Mouse (Mus musculus) CH12.LX (cell line): ENCODE data around the gene Utp11. TPM values are rescaled to one million over a fixed set of nuclear protein-coding genes. Genes with fewer than 3 reads are reported as not detected.

Experiments used
- DNase-seq: peaks from one replicate; pipeline ENCODE4 v3.0.0-alpha.2; 2013; ENCODE audit errors: extremely low read depth
- H3K27ac ChIP-seq: 2 replicates; pipeline ENCODE4 v1.5.1; 2012; ENCODE audit warnings: low read depth, mild to moderate bottlenecking, control low read depth, moderate library complexity; ENCODE audit not compliant: insufficient read depth
- H3K27me3 ChIP-seq: replicated peaks from 2 replicates; pipeline ENCODE3; 2012; ENCODE audit warnings: inconsistent platforms
- H3K36me3 ChIP-seq, 2 experiments: replicated peaks in 1 of 2; 2 replicates each; pipeline versions ENCODE3 to v1.6.1; 2012; ENCODE audit warnings: inconsistent platforms in 1 of 2, low read length in 1 of 2, mild to moderate bottlenecking in 1 of 2, mixed read lengths in 1 of 2, moderate library complexity in 1 of 2; ENCODE audit not compliant: control insufficient read depth in 1 of 2, insufficient read depth in 1 of 2
- H3K4me1 ChIP-seq, 2 experiments: 2 replicates each; pipeline ENCODE4 v1.6.1; 2012; ENCODE audit warnings: inconsistent platforms in 1 of 2, moderate library complexity in 1 of 2; ENCODE audit not compliant: insufficient read depth in 2 of 2, control insufficient read depth in 1 of 2
- H3K4me2 ChIP-seq: 2 replicates; pipeline ENCODE4 v1.6.1; 2012; ENCODE audit warnings: low read depth, mild to moderate bottlenecking, control low read depth; ENCODE audit not compliant: poor library complexity, insufficient read depth, severe bottlenecking
- H3K4me3 ChIP-seq, 3 experiments: fragments of 150-350 bp in 1 of 3; sonication (generic) in 1 of 3; replicated peaks in 1 of 3; 2 replicates each; pipeline versions ENCODE3 to v1.5.1; 2011 to 2012; ENCODE audit warnings: low read depth in 2 of 3, low read length in 2 of 3, mild to moderate bottlenecking in 2 of 3, moderate library complexity in 2 of 3, control low read depth in 1 of 3, improper control_type of control experiment in 1 of 3, inconsistent platforms in 1 of 3, mixed read lengths in 1 of 3; ENCODE audit not compliant: poor library complexity in 1 of 3
- H3K79me2 ChIP-seq: replicated peaks from 2 replicates; pipeline ENCODE4 v1.6.1; 2012; ENCODE audit warnings: mild to moderate bottlenecking, moderate library complexity; ENCODE audit not compliant: control insufficient read depth, poor library complexity, insufficient read depth, severe bottlenecking; ENCODE audit errors: extremely low read depth
- H3K9ac ChIP-seq: 2 replicates; pipeline ENCODE4 v1.6.1; 2012; ENCODE audit warnings: low read depth, mild to moderate bottlenecking, control low read depth, moderate library complexity; ENCODE audit not compliant: insufficient read depth
- H3K9me3 ChIP-seq: replicated peaks from 2 replicates; pipeline ENCODE3; 2012; ENCODE audit warnings: low read length, inconsistent platforms, mixed read lengths
- CHD1 ChIP-seq: IDR thresholded peaks from 2 replicates; pipeline ENCODE4 v1.6.1; 2012; ENCODE audit warnings: low read depth, low read length, improper control_type of control experiment, inconsistent platforms
- CHD2 ChIP-seq: IDR thresholded peaks from 2 replicates; pipeline ENCODE4 v1.6.1; 2011; ENCODE audit warnings: low read length, improper control_type of control experiment
- E2F4 ChIP-seq: IDR thresholded peaks from 2 replicates; pipeline ENCODE4 v1.6.1; 2011; ENCODE audit warnings: low read depth, low read length, improper control_type of control experiment; ENCODE audit not compliant: insufficient replicate concordance
- ELF1 ChIP-seq: IDR thresholded peaks from 2 replicates; pipeline ENCODE4 v1.6.1; 2014; ENCODE audit warnings: low read depth, mild to moderate bottlenecking, inconsistent platforms, low read length, improper control_type of control experiment
- EP300 ChIP-seq: IDR thresholded peaks from 2 replicates; pipeline ENCODE4 v1.6.1; 2011; ENCODE audit warnings: low read length, improper control_type of control experiment
- HCFC1 ChIP-seq: IDR thresholded peaks from 2 replicates; pipeline ENCODE4 v1.6.1; 2012; ENCODE audit warnings: low read depth, mild to moderate bottlenecking, inconsistent platforms, low read length, improper control_type of control experiment
- IRF4 ChIP-seq: IDR thresholded peaks from 2 replicates; pipeline ENCODE4 v1.6.1; 2014; ENCODE audit warnings: low read depth, mild to moderate bottlenecking, inconsistent platforms, low read length, improper control_type of control experiment
- KAT2A ChIP-seq: IDR thresholded peaks from 2 replicates; pipeline ENCODE4 v1.6.1; 2012; ENCODE audit warnings: low read length, improper control_type of control experiment, inconsistent platforms; ENCODE audit not compliant: insufficient replicate concordance
- MAX ChIP-seq: IDR thresholded peaks from 2 replicates; pipeline ENCODE4 v1.6.1; 2011; ENCODE audit warnings: low read length, improper control_type of control experiment
- MEF2A ChIP-seq: IDR thresholded peaks from 2 replicates; pipeline ENCODE4 v1.6.1; 2014; ENCODE audit warnings: low read depth, mild to moderate bottlenecking, inconsistent platforms, low read length, improper control_type of control experiment, borderline replicate concordance
- MXI1 ChIP-seq: IDR thresholded peaks from 2 replicates; pipeline ENCODE4 v1.6.1; 2011; ENCODE audit warnings: mild to moderate bottlenecking, low read depth, low read length, improper control_type of control experiment
- MYC ChIP-seq: IDR thresholded peaks from 2 replicates; pipeline ENCODE4 v1.6.1; 2011; ENCODE audit warnings: low read depth, mild to moderate bottlenecking, improper control_type of control experiment, low read length
- NELFE ChIP-seq: IDR thresholded peaks from 2 replicates; pipeline ENCODE4 v1.6.1; 2011; ENCODE audit warnings: low read depth, low read length, improper control_type of control experiment
- NRF1 ChIP-seq: IDR thresholded peaks from 2 replicates; pipeline ENCODE4 v1.6.1; 2014; ENCODE audit warnings: low read depth, mild to moderate bottlenecking, inconsistent platforms, low read length, improper control_type of control experiment, moderate library complexity
- PAX5 ChIP-seq: IDR thresholded peaks from 2 replicates; pipeline ENCODE4 v1.6.1; 2012; ENCODE audit warnings: low read length, inconsistent platforms, mixed read lengths
- POLR2A ChIP-seq: IDR thresholded peaks from 2 replicates; pipeline ENCODE4 v1.6.1; 2011; ENCODE audit warnings: low read depth, mild to moderate bottlenecking, improper control_type of control experiment, low read length
- POLR2AphosphoS2 ChIP-seq: IDR thresholded peaks from 2 replicates; pipeline ENCODE4 v1.6.1; 2011; ENCODE audit warnings: low read depth, low read length, improper control_type of control experiment
- RAD21 ChIP-seq: IDR thresholded peaks from 2 replicates; pipeline ENCODE4 v1.6.1; 2011; ENCODE audit warnings: low read depth, mild to moderate bottlenecking, low read length, improper control_type of control experiment, moderate library complexity
- RCOR1 ChIP-seq: conservative IDR thresholded peaks from 2 replicates; pipeline ENCODE4 v1.6.1; 2012; ENCODE audit warnings: low read depth, mild to moderate bottlenecking, inconsistent platforms, low read length, improper control_type of control experiment
- SMC3 ChIP-seq: IDR thresholded peaks from 2 replicates; pipeline ENCODE4 v1.6.1; 2011; ENCODE audit warnings: low read depth, low read length, improper control_type of control experiment
- USF1 ChIP-seq: IDR thresholded peaks from 2 replicates; pipeline ENCODE4 v1.6.1; 2014; ENCODE audit warnings: low read depth, mild to moderate bottlenecking, inconsistent platforms, low read length, improper control_type of control experiment
- USF2 ChIP-seq: conservative IDR thresholded peaks from 2 replicates; pipeline ENCODE4 v1.6.1; 2011; ENCODE audit warnings: low read depth, low read length, improper control_type of control experiment
- ZC3H11A ChIP-seq: IDR thresholded peaks from 2 replicates; pipeline ENCODE4 v1.6.1; 2012; ENCODE audit warnings: low read depth, mild to moderate bottlenecking, inconsistent platforms, low read length, improper control_type of control experiment
- ZKSCAN1 ChIP-seq: IDR thresholded peaks from 2 replicates; pipeline ENCODE4 v1.6.1; 2012; ENCODE audit warnings: low read depth, inconsistent platforms, low read length, improper control_type of control experiment, borderline replicate concordance
- ZMIZ1 ChIP-seq: IDR thresholded peaks from 2 replicates; pipeline ENCODE4 v1.6.1; 2012; ENCODE audit warnings: low read depth, mild to moderate bottlenecking, inconsistent platforms, low read length, improper control_type of control experiment
- ZNF384 ChIP-seq: IDR thresholded peaks from 2 replicates; pipeline ENCODE4 v1.6.1; 2012; ENCODE audit warnings: low read depth, low read length, improper control_type of control experiment, inconsistent platforms
- dilution Hi-C: fragments of 300-500 bp; cut with MboI; formaldehyde crosslinking; loops from 2 replicates; pipeline ENCODE4 v1.14.3; 2020; ENCODE audit warnings: low sequenced_read_pairs; ENCODE audit not compliant: extremely low pct_unique_long_range_greater_than_20kb, extremely low pct_ligation_motif_present
- in situ Hi-C: fragments of 300-500 bp; cut with MboI; formaldehyde crosslinking; loops from 3 replicates; pipeline ENCODE4 v1.14.3; 2019; ENCODE audit warnings: low sequenced_read_pairs, low pct_ligation_motif_present, low pct_unique_long_range_greater_than_20kb, mixed read lengths
- polyA plus RNA-seq: library from polyadenylated mRNA; unstranded; fragments of >175 nt; gene quantifications from 2 replicates; pipeline ENCODE4 v1.2.1, GENCODE M21; 2012; ENCODE audit warnings: low read depth; ENCODE audit not compliant: insufficient read length
- total RNA-seq, 2 experiments: library from RNA; depleted of rRNA; stranded (reverse); fragments of 300-350 nt in 1 of 2; fragments of >200 nt in 1 of 2; gene quantifications; 2 replicates each; pipeline ENCODE4 v1.2.3; 2012 to 2014

The Utp11 gene
- total and polyA plus RNA-seq, 3 experiments = 52.7 to 102 (median 78.1) TPM

GRCm38 (mm10) chr4:124660603-124661002, 32.8 kb downstream of the Utp11 start:
- dilution Hi-C loops = no loop called here
- H3K9ac ChIP-seq = no peak overlapping the region
- H3K9me3 ChIP-seq = peaks cover 36% of the 10 kb centered on the region
- H3K79me2 ChIP-seq = no peaks in the 10 kb centered on the region
- H3K27me3 ChIP-seq = peaks cover 48% of the 10 kb centered on the region
- in situ Hi-C loops = no loop called here
- no peak for DNase-seq
- no peaks in the 10 kb centered on the region for H3K36me3 ChIP-seq
- H3K4me2 ChIP-seq = no peak overlapping the region
- no peaks in the 10 kb centered on the region for H3K4me1 ChIP-seq
- TF ChIP-seq KAT2A (no peak), USF2 (no peak), MXI1 (no peak), E2F4 (no peak), MEF2A (no peak), ELF1 (no peak), MAX (no peak), MYC (no peak), RAD21 (no peak), ZC3H11A (no peak), EP300 (no peak), HCFC1 (no peak), RCOR1 (no peak), NRF1 (no peak), ZMIZ1 (no peak), NELFE (no peak), SMC3 (no peak), ZKSCAN1 (no peak), ZNF384 (no peak)
- H3K27ac ChIP-seq = no peak overlapping the region
- no peak overlapping the region for H3K4me3 ChIP-seq

GRCm38 (mm10) chr4:124659251-124660217, 33.9 kb downstream of the Utp11 start:
- no peaks in the 10 kb centered on the region for H3K4me1 ChIP-seq
- no peak overlapping the region for H3K27ac ChIP-seq
- dilution Hi-C loops = no loop called here
- no peak overlapping the region for H3K4me3 ChIP-seq
- H3K9ac ChIP-seq = no peak overlapping the region
- H3K79me2 ChIP-seq = no peaks in the 10 kb centered on the region
- in situ Hi-C loops = no loop called here
- TF ChIP-seq POLR2A = no peak
- no peak for TF ChIP-seq USF1
- TF ChIP-seq PAX5 = no peak
- TF ChIP-seq IRF4 = no peak
- no peak for TF ChIP-seq RCOR1
- no peak for TF ChIP-seq CHD1
- no peak for TF ChIP-seq ZNF384
- TF ChIP-seq NRF1 = no peak
- TF ChIP-seq POLR2AphosphoS2 = no peak
- no peak for TF ChIP-seq CHD2
- no peak for TF ChIP-seq ZKSCAN1
- peaks cover 41% of the 10 kb centered on the region for H3K27me3 ChIP-seq
- peaks cover 36% of the 10 kb centered on the region for H3K9me3 ChIP-seq
- H3K36me3 ChIP-seq = no peaks in the 10 kb centered on the region
- H3K4me2 ChIP-seq = no peak overlapping the region
- no peak for DNase-seq
